Mouse (Mus musculus) liver, postnatal 0 days (tissue): Measurements from ENCODE around the gene Dhdds.

Experiments used
- CTCF ChIP-seq: sonication (generic); IDR thresholded peaks from 2 replicates; pipeline ENCODE4 v1.5.1; 2016; ENCODE audit warnings: antibody characterized with exemption, low read depth
- EP300 ChIP-seq: IDR thresholded peaks from 2 replicates; pipeline ENCODE4 v1.6.1; 2016; ENCODE audit warnings: antibody characterized with exemption, low read depth, mild to moderate bottlenecking

- TF ChIP-seq CTCF = no peak
- no peak for TF ChIP-seq EP300
Observed at GRCm38 (mm10) chr4:133980496-133980895, 20.2 kb downstream of the Dhdds start.
